Mouse (Mus musculus) cerebellum, adult (tissue): ENCODE measurements at regions not wholly inside any gene's neighbourhood (a gene's known extent, or its start where the extent isn't known, plus 50 kb on each side); places are given as distances from the start of the nearest gene placed in this dataset.
"Not testable (repeated sequence)": the region's sequence is repeated elsewhere in the genome, so short reads cannot be mapped to it uniquely, and the experiment has no call there.

Experiments
- ATAC-seq: cut with Nextera tagmentation; 2 replicates; pipeline ENCODE4 v1.9.2; 2017; ENCODE audit warnings: mild to moderate bottlenecking, moderate library complexity, mixed read lengths; ENCODE audit not compliant: insufficient number of reproducible peaks, low FRiP score, low TSS enrichment

- ATAC-seq, result no peak
Measured at GRCm38 (mm10) chrX:70871209-70871608, 178.8 kb upstream of the Mamld1 start.

GRCm38 (mm10) chrX:70881326-70881725 lies 168.7 kb upstream of the Mamld1 start:
- no peak for ATAC-seq

- no peak for ATAC-seq
Measured at GRCm38 (mm10) chrX:70883461-70883860, 166.6 kb upstream of the Mamld1 start.

GRCm38 (mm10) chrX:70894517-70894916 lies 155.5 kb upstream of the Mamld1 start:
- ATAC-seq, result no peak

DNA sequence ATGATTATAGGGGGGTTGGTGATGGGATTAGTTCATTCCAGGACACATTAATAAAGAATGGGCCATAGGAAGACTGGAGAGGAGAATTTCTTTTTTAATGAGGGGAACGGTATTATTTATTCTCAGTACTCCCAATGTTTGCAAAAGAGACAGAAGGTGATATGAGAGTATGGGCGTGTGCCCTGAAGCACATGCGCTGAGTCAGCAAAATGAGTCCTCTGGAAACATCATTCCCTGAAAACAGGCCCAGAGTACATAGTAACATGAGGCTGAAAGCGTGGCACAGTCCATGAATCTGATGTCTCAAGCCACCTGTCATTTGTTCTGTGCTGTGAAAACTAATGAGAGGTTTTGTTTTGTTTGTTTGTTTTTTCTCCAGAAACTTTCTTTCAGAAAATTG lies 154.5 kb upstream of the Mamld1 start:
- ATAC-seq, result no peak

- no peak for ATAC-seq
Measured at GRCm38 (mm10) chrX:70897110-70897721, 152.8 kb upstream of the Mamld1 start.

DNA sequence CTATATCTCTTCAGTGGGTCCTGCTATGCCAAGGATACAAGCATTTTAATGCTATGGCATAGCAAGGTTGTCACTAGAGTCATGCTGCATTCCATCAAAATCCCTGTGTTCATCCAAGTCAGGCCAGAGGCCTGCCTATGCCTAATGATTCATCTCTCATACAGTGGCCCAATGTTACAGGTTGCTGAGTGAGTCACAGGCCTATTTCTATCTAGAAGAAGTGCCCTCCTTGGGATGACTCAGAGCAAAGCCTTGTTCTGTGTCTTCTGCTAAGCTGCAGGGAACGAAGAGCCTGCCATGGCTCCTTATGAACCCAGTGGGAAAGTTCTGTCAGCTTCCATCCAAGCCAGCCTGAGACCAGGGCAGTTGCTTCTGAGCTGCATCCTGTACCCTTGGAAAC lies 151.2 kb upstream of the Mamld1 start:
- ATAC-seq, result not testable (repeated sequence)

DNA sequence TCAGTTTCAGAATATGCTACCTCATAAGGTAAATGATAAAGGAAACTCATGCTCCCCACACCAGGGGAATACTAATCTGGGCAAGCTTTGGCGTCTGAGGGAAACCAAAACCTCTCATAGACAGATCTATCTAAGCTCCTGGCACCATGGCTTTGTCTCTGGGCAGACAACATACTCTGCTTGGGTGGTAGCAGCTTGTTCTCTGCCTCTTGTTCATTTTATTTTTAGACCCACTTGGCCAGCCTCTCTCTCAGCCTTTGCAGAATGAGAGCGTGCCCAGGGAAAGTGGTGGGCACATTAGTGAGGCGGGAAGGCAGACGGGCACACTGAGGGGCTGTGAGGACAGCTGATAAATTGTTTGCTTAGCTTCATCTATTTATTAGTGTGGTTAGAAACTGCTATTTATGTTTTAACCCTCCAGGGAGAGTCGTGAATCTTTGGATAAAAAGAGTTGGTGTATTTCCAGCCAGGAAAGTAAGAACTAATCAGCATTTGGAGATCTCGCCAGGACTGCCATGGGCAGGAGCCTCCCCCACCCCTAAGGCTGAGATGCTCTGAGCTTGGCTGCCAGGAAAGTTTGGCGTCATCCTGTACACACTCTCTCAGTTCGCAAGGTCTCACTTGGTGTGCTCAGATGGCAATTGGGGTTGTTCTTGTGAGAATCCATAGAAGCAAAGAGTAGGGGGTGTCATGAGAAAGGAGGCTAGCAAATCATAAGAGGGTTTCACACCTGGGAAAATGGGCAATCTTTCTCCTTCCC lies 150.2 kb upstream of the Mamld1 start:
- peak; percentile 72 for ATAC-seq

DNA sequence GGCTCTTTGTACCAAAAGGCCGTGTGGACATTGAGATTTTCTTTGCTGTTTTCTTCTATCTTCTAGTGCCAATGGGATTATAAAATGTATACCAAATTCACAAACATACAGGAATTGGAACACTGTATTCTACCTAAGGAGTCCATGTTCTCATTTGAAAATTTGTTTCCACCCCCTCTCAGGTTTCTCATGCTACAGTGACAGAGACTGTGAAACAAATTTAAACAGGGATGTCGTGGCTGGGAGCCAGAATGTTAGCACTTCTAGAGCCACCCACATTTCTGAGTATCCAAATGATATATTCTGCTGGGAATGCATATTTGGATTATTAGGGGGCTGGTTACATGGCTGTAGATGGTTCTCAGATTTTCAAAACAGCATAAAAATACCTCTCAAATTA lies 124.4 kb upstream of the Mamld1 start:
- no peak for ATAC-seq

DNA sequence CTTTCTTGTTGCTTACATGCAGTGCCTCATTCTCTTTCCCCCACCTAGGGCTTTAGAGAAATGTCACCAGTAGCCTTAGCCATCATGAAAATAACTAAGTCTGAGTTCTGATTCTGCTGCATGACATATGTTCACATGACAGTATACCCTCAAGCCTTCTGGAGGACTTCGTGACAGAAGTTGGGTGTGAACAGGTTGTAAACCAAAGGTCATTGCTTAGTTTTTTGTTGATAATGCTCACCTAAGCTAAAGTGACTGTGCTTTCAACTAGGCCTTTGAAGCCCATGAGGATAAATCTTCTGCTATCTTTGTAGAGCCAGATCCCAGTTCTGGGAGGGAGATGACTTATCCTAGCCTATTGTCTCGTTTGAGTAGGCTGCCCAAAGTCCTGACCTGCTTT lies 118.1 kb upstream of the Mamld1 start:
- ATAC-seq, result no peak

GRCm38 (mm10) chrX:70945382-70945781 lies 104.7 kb upstream of the Mamld1 start:
- no peak for ATAC-seq

- no peak for ATAC-seq
Measured at GRCm38 (mm10) chrX:70946052-70946451, 104.0 kb upstream of the Mamld1 start.

- ATAC-seq, result no peak
Measured at GRCm38 (mm10) chrX:70949232-70949631, 100.8 kb upstream of the Mamld1 start.

DNA sequence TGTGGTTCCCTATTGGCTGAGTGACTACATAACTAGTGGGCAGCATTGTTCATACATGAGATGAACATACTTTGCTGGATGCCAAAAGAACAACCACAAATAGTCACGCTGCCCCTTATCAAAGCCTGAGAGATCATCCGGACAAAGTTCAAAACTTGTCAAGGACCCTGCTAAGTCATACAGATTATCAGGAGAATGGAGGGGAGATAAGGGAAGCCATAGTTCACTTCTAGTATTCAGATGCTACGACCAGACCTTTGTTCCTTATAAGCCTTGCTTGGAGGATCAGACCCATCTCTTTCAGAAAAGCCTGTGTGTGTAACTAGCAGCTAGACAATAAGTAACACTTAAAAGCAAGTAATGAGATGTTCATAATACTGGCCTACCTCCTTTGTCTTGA lies 97.0 kb upstream of the Mamld1 start:
- no peak for ATAC-seq
